Mouse (Mus musculus) forebrain, embryonic 14.5 days (tissue): Measurements from ENCODE around the gene Sin3a. TPM values are rescaled to one million over a fixed set of nuclear protein-coding genes. Genes with fewer than 3 reads are reported as not detected.

ENCODE experiments used
- ATAC-seq: fragments of 200-750 bp; cut with Nextera tagmentation; 2 replicates; pipeline ENCODE4 v1.8.0; 2017; ENCODE audit warnings: mild to moderate bottlenecking, moderate library complexity
- DNase-seq: peaks from one replicate; pipeline ENCODE4 v3.0.0-alpha.2; 2015; ENCODE audit warnings: low spot score
- H3K27ac ChIP-seq: fragments of 300-500 bp; sonication (generic); 2 replicates; pipeline ENCODE4 v1.5.1; 2014; ENCODE audit warnings: low read depth, mild to moderate bottlenecking, control low read depth, low read length, moderate library complexity
- H3K27me3 ChIP-seq: fragments of 300-500 bp; sonication (generic); replicated peaks from 2 replicates; pipeline ENCODE4 v1.6.1; 2014; ENCODE audit warnings: low read length, control low read depth, mixed read lengths; ENCODE audit not compliant: control insufficient read depth, insufficient read depth
- H3K36me3 ChIP-seq: fragments of 300-500 bp; sonication (generic); 2 replicates; pipeline ENCODE4 v1.6.1; 2014; ENCODE audit warnings: low read length, control low read depth; ENCODE audit not compliant: control insufficient read depth, insufficient read depth
- H3K4me1 ChIP-seq: fragments of 300-500 bp; sonication (generic); 2 replicates; pipeline ENCODE4 v1.6.1; 2014; ENCODE audit warnings: antibody characterized with exemption, low read length, control low read depth; ENCODE audit not compliant: control insufficient read depth, insufficient read depth
- H3K4me2 ChIP-seq: fragments of 300-500 bp; sonication (generic); 2 replicates; pipeline ENCODE4 v1.6.1; 2014; ENCODE audit warnings: mild to moderate bottlenecking, control low read depth, low read length
- H3K4me3 ChIP-seq: fragments of 300-500 bp; sonication (generic); 2 replicates; pipeline ENCODE4 v1.5.1; 2014; ENCODE audit warnings: low read depth, low read length, control low read depth
- H3K9ac ChIP-seq: fragments of 300-500 bp; sonication (generic); 2 replicates; pipeline ENCODE4 v1.6.1; 2014; ENCODE audit warnings: mild to moderate bottlenecking, low read length, control low read depth, moderate library complexity
- H3K9me3 ChIP-seq: fragments of 300-500 bp; sonication (generic); replicated peaks from 2 replicates; pipeline ENCODE4 v1.6.1; 2016; ENCODE audit warnings: low read length, control low read depth, mixed read lengths; ENCODE audit not compliant: control insufficient read depth
- WGBS: fragments of 180-500 bp; shearing (Covaris S2); extraction: QIAGEN DNeasy Blood & Tissue Kit; methylation state at CpG from one replicate; pipeline ENCODE4 v1.1.7; 2014; 5-methylcytosine and 5-hydroxymethylcytosine counted together
- polyA plus RNA-seq: library from polyadenylated mRNA; unstranded; fragments of >200 nt; fragmentation: Nextera tagmentation; extraction: Ambion mirVana; gene quantifications from 2 replicates; pipeline ENCODE4 v1.2.1, GENCODE M21; 2014

Sin3a gene
- polyA plus RNA-seq = 28.5 and 34.2 TPM in 2 replicates

GRCm38 (mm10) chr9:57071801-57072351 is at the start of gene Sin3a:
TSS of gene Sin3a (plus strand) at chr9:57072040.
- WGBS = under 1% methylated on average over 34 of the region's 34 CpGs
- Histone ChIP-seq H3K9me3 (no peaks in the 10 kb centered on the region), H3K4me1 (peaks cover 15% of the 10 kb centered on the region), H3K27me3 (no peaks in the 10 kb centered on the region), H3K4me2 (peak within 1 kb of the TSS; percentile 93), H3K9ac (peak within 1 kb of the TSS; percentile 77), H3K36me3 (no peaks in the 10 kb centered on the region), H3K4me3 (peak within 1 kb of the TSS; percentile 92), H3K27ac (peak within 1 kb of the TSS; percentile 97)
- ATAC-seq (no peak), DNase-seq (peak; percentile 92)

GRCm38 (mm10) chr9:57031756-57032155 is 40.1 kb upstream of the Sin3a start:
- WGBS = 97% methylated on average over 1 of the region's 1 CpGs
- Histone ChIP-seq H3K27me3 (no peaks in the 10 kb centered on the region), H3K9ac (no peak overlapping the region), H3K36me3 (peaks cover 57% of the 10 kb centered on the region), H3K4me3 (no peak overlapping the region), H3K27ac (no peak overlapping the region), H3K9me3 (no peaks in the 10 kb centered on the region), H3K4me1 (no peaks in the 10 kb centered on the region), H3K4me2 (no peak overlapping the region)
- DNase-seq (no peak), ATAC-seq (no peak)

- Histone ChIP-seq H3K4me1 (no peaks in the 10 kb centered on the region), H3K9ac (no peak overlapping the region), H3K9me3 (no peaks in the 10 kb centered on the region), H3K27ac (no peak overlapping the region), H3K36me3 (peaks cover 50% of the 10 kb centered on the region), H3K4me2 (no peak overlapping the region), H3K27me3 (no peaks in the 10 kb centered on the region), H3K4me3 (no peak overlapping the region)
- 97% methylated on average over 1 of the region's 1 CpGs for WGBS
- DNase-seq (peak; percentile 65), ATAC-seq (no peak)
Measured at GRCm38 (mm10) chr9:57056237-57056636, 15.6 kb upstream of the Sin3a start.

- WGBS = 98% methylated on average over 2 of the region's 2 CpGs
- Histone ChIP-seq H3K27ac (no peak overlapping the region), H3K9me3 (no peaks in the 10 kb centered on the region), H3K27me3 (no peaks in the 10 kb centered on the region), H3K4me2 (no peak overlapping the region), H3K9ac (no peak overlapping the region), H3K4me1 (no peaks in the 10 kb centered on the region), H3K36me3 (peaks cover 23% of the 10 kb centered on the region), H3K4me3 (no peak overlapping the region)
- ATAC-seq (no peak), DNase-seq (no peak)
Measured at GRCm38 (mm10) chr9:57064164-57064563, 7.7 kb upstream of the Sin3a start.

GRCm38 (mm10) chr9:57068266-57068665 is 3.6 kb upstream of the Sin3a start:
- H3K27ac ChIP-seq = no peak overlapping the region
- H3K4me1 ChIP-seq = peaks cover 3% of the 10 kb centered on the region; the same call in 1 of the 2 replicates
- ATAC-seq (no peak), DNase-seq (no peak)
- H3K4me3 ChIP-seq = no peak overlapping the region
- no peaks in the 10 kb centered on the region for H3K9me3 ChIP-seq
- no peaks in the 10 kb centered on the region for H3K36me3 ChIP-seq
- no peak overlapping the region for H3K4me2 ChIP-seq
- 70% methylated on average over 3 of the region's 3 CpGs for WGBS
- no peaks in the 10 kb centered on the region for H3K27me3 ChIP-seq
- no peak overlapping the region for H3K9ac ChIP-seq

- no peak for DNase-seq
- no peaks in the 10 kb centered on the region for H3K27me3 ChIP-seq
- H3K36me3 ChIP-seq = no peaks in the 10 kb centered on the region
- no peak overlapping the region for H3K4me2 ChIP-seq
- no peak overlapping the region for H3K27ac ChIP-seq
- no peak overlapping the region for H3K4me3 ChIP-seq
- H3K9me3 ChIP-seq = no peaks in the 10 kb centered on the region
- H3K4me1 ChIP-seq = peaks cover 15% of the 10 kb centered on the region
- WGBS = 38% methylated on average over 1 of the region's 1 CpGs
- ATAC-seq = no peak
- H3K9ac ChIP-seq = no peak overlapping the region
Measured at GRCm38 (mm10) chr9:57070262-57070661, 1.6 kb upstream of the Sin3a start.

GRCm38 (mm10) chr9:57070800-57071545 is 867 bp upstream of the Sin3a start:
- 31% methylated on average over 5 of the region's 5 CpGs for WGBS
- Histone ChIP-seq H3K4me2 (peak overlapping the region; percentile 93), H3K27ac (no peak overlapping the region), H3K4me3 (peak overlapping the region; percentile 92), H3K27me3 (no peaks in the 10 kb centered on the region), H3K9me3 (no peaks in the 10 kb centered on the region), H3K9ac (peak overlapping the region; percentile 54), H3K36me3 (no peaks in the 10 kb centered on the region), H3K4me1 (peaks cover 15% of the 10 kb centered on the region)
- DNase-seq (no peak), ATAC-seq (no peak)

GRCm38 (mm10) chr9:57072526-57072988 is 717 bp downstream of the Sin3a start:
- under 1% methylated on average over 40 of the region's 40 CpGs for WGBS
- no peak for DNase-seq
- no peak for ATAC-seq

More at GRCm38 (mm10) chr9:57072526-57072988, 717 bp downstream of the Sin3a start:
- Histone ChIP-seq H3K27ac (peak overlapping the region; percentile 97), H3K4me1 (peaks cover 18% of the 10 kb centered on the region), H3K4me3 (peak overlapping the region; percentile 92), H3K9me3 (no peaks in the 10 kb centered on the region), H3K4me2 (peak overlapping the region; percentile 93), H3K27me3 (no peaks in the 10 kb centered on the region), H3K9ac (peak overlapping the region; percentile 77), H3K36me3 (no peaks in the 10 kb centered on the region)
